Mouse (Mus musculus): ENCODE measurements at regions not wholly inside any gene's neighbourhood (a gene's known extent, or its start where the extent isn't known, plus 50 kb on each side); places are given as distances from the start of the nearest gene placed in this dataset.

DNA sequence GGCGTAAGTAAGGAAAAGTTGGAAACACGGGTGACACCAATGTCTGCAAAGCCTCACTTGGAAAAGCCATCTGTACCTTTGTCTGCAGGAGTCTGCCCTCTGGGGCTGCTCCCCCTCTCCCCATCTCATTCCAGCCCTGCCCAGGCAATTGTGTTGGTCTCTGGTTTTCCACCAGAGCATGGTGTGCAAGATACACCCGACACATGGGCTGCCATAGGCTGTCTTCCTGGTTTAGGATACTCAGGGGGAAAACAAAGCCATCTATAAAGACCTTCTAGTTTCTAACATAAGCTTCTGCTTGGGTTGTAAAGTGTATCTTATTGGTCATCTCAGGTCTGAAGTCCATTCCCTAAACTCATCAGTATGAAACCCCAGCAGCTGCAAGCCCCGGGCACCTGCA lies 270.1 kb upstream of the 1700056E22Rik start:
- no peak for TF ChIP-seq POLR2A (IDR thresholded peaks at IDR 0.05; ENCODE audit: control insufficient read depth, low read depth, low read length)
- TF ChIP-seq CTCF (IDR thresholded peaks at IDR 0.05; ENCODE audit: control insufficient read depth, insufficient read depth, insufficient replicate concordance, low read depth, low read length) = no peak
